Mouse (Mus musculus) liver, embryonic 11.5 days (tissue): ENCODE data around the gene Tcl1b3. TPM values are rescaled to one million over a fixed set of nuclear protein-coding genes. Genes with fewer than 3 reads are reported as not detected.

Experiments used
- ATAC-seq: fragments of 200-750 bp; cut with Nextera tagmentation; replicated peaks from 2 replicates; pipeline ENCODE4 v1.8.0; 2017; ENCODE audit warnings: moderate number of reproducible peaks, mild to moderate bottlenecking, moderate TSS enrichment, moderate library complexity; ENCODE audit not compliant: low FRiP score
- DNase-seq: peaks from one replicate; pipeline ENCODE4 v3.0.0-alpha.2; 2017; ENCODE audit warnings: low spot score
- H3K27ac ChIP-seq: fragments of 300-500 bp; sonication (generic); 2 replicates; pipeline ENCODE4 v1.5.1; 2014; ENCODE audit warnings: mild to moderate bottlenecking, low read depth, low read length, control low read depth
- H3K27me3 ChIP-seq: fragments of 300-500 bp; sonication (generic); replicated peaks from 2 replicates; pipeline ENCODE4 v1.6.1; 2014; ENCODE audit warnings: low read length, mixed read lengths; ENCODE audit not compliant: control insufficient read depth, insufficient read depth
- H3K36me3 ChIP-seq: fragments of 300-500 bp; sonication (generic); 2 replicates; pipeline ENCODE4 v1.6.1; 2014; ENCODE audit warnings: mild to moderate bottlenecking, low read length, moderate library complexity, mixed read lengths; ENCODE audit not compliant: control insufficient read depth, insufficient read depth
- H3K4me1 ChIP-seq: fragments of 300-500 bp; sonication (generic); replicated peaks from 2 replicates; pipeline ENCODE4 v1.6.1; 2014; ENCODE audit warnings: low read length, mixed read lengths; ENCODE audit not compliant: control insufficient read depth, insufficient read depth
- H3K4me2 ChIP-seq: fragments of 300-500 bp; sonication (generic); 2 replicates; pipeline ENCODE4 v1.6.1; 2014; ENCODE audit warnings: mild to moderate bottlenecking, control low read depth, moderate library complexity
- H3K4me3 ChIP-seq: fragments of 300-500 bp; sonication (generic); 2 replicates; pipeline ENCODE4 v1.5.1; 2014; ENCODE audit warnings: low read depth, low read length, control low read depth
- H3K9ac ChIP-seq: fragments of 300-500 bp; sonication (generic); 2 replicates; pipeline ENCODE4 v1.6.1; 2014; ENCODE audit warnings: low read depth, low read length, control low read depth
- H3K9me3 ChIP-seq: fragments of 300-500 bp; sonication (generic); 2 replicates; pipeline ENCODE4 v1.6.1; 2016; ENCODE audit warnings: low read length, inconsistent platforms, mixed read lengths; ENCODE audit not compliant: control insufficient read depth
- WGBS: fragments of 180-500 bp; shearing (Covaris S2); extraction: QIAGEN DNeasy Blood & Tissue Kit; methylation state at CpG from one replicate; pipeline ENCODE4 v1.1.7; 2014; 5-methylcytosine and 5-hydroxymethylcytosine counted together
- polyA plus RNA-seq: library from polyadenylated mRNA; unstranded; fragments of >200 nt; fragmentation: Nextera tagmentation; extraction: Ambion mirVana; gene quantifications from 2 replicates; pipeline ENCODE4 v1.2.1, GENCODE M21; 2014

Gene Tcl1b3
- polyA plus RNA-seq, 1 experiment from 2014 or later = not detected

GRCm38 (mm10) chr12:105217101-105217760, 26.4 kb downstream of the Tcl1b3 start:
- H3K9me3 ChIP-seq = no peaks in the 10 kb centered on the region
- WGBS = 88% methylated on average over 7 of the region's 7 CpGs
- ATAC-seq (no peak), DNase-seq (no peak)
- H3K4me3 ChIP-seq = no peak overlapping the region
- no peaks in the 10 kb centered on the region for H3K27me3 ChIP-seq
- H3K36me3 ChIP-seq = no peaks in the 10 kb centered on the region
- no peaks in the 10 kb centered on the region for H3K4me1 ChIP-seq
- no peak overlapping the region for H3K4me2 ChIP-seq
- no peak overlapping the region for H3K9ac ChIP-seq
- H3K27ac ChIP-seq = no peak overlapping the region

- Histone ChIP-seq H3K9ac (no peak within 1 kb of the TSS), H3K27ac (no peak within 1 kb of the TSS), H3K27me3 (no peaks in the 10 kb centered on the region), H3K4me2 (no peak within 1 kb of the TSS), H3K4me1 (no peaks in the 10 kb centered on the region), H3K9me3 (no peaks in the 10 kb centered on the region), H3K36me3 (no peaks in the 10 kb centered on the region), H3K4me3 (no peak within 1 kb of the TSS)
- no peak for DNase-seq
- WGBS = 79% methylated on average over 22 of the region's 22 CpGs
- ATAC-seq = no peak
Observed at GRCm38 (mm10) chr12:105222601-105223319, 31.9 kb downstream of the Tcl1b3 start, which contains the start of gene Tcl1. TSS of gene Tcl1 (minus strand) at chr12:105222793.

GRCm38 (mm10) chr12:105224621-105225320, 33.9 kb downstream of the Tcl1b3 start:
- H3K27ac ChIP-seq = no peak overlapping the region
- H3K4me3 ChIP-seq = no peak overlapping the region
- ATAC-seq (no peak), DNase-seq (no peak)
- H3K27me3 ChIP-seq = no peaks in the 10 kb centered on the region
- H3K9me3 ChIP-seq = no peaks in the 10 kb centered on the region
- no peaks in the 10 kb centered on the region for H3K4me1 ChIP-seq
- 54% methylated on average over 16 of the region's 16 CpGs for WGBS
- H3K36me3 ChIP-seq = no peaks in the 10 kb centered on the region
- no peak overlapping the region for H3K9ac ChIP-seq
- H3K4me2 ChIP-seq = no peak overlapping the region

GRCm38 (mm10) chr12:105234362-105234761, 43.5 kb downstream of the Tcl1b3 start:
- no peak overlapping the region for H3K4me3 ChIP-seq
- H3K9me3 ChIP-seq = no peaks in the 10 kb centered on the region
- H3K4me1 ChIP-seq = no peaks in the 10 kb centered on the region
- no peaks in the 10 kb centered on the region for H3K36me3 ChIP-seq
- H3K27me3 ChIP-seq = no peaks in the 10 kb centered on the region
- no peak overlapping the region for H3K9ac ChIP-seq
- H3K27ac ChIP-seq = no peak overlapping the region
- no peak overlapping the region for H3K4me2 ChIP-seq
- ATAC-seq = no peak
- no peak for DNase-seq
- 74% methylated on average over 11 of the region's 11 CpGs for WGBS

- H3K27ac ChIP-seq = no peak overlapping the region
- no peak overlapping the region for H3K4me2 ChIP-seq
- H3K27me3 ChIP-seq = no peaks in the 10 kb centered on the region
- H3K4me3 ChIP-seq = no peak overlapping the region
- H3K9me3 ChIP-seq = no peaks in the 10 kb centered on the region
- DNase-seq = no peak
- WGBS = 52% methylated on average over 3 of the region's 3 CpGs
- no peak overlapping the region for H3K9ac ChIP-seq
- no peak for ATAC-seq
- H3K36me3 ChIP-seq = no peaks in the 10 kb centered on the region
- H3K4me1 ChIP-seq = no peaks in the 10 kb centered on the region
Observed at GRCm38 (mm10) chr12:105235091-105235490, 44.2 kb downstream of the Tcl1b3 start.

GRCm38 (mm10) chr12:105239060-105239459, 48.2 kb downstream of the Tcl1b3 start:
- no peak overlapping the region for H3K9ac ChIP-seq
- DNase-seq (no peak), ATAC-seq (no peak)
- no peaks in the 10 kb centered on the region for H3K27me3 ChIP-seq
- no peaks in the 10 kb centered on the region for H3K4me1 ChIP-seq
- no peaks in the 10 kb centered on the region for H3K36me3 ChIP-seq
- H3K9me3 ChIP-seq = no peaks in the 10 kb centered on the region
- no peak overlapping the region for H3K4me3 ChIP-seq
- 82% methylated on average over 9 of the region's 9 CpGs for WGBS
- H3K4me2 ChIP-seq = no peak overlapping the region
- no peak overlapping the region for H3K27ac ChIP-seq

Other genes starting within 250 kb of the Tcl1b3 start
- gene Syne3, start 181.2 kb upstream of the Tcl1b3 start, polyA plus RNA-seq = 1.4 and 1.8 TPM in 2 replicates
- gene Glrx5, start 158.4 kb upstream of the Tcl1b3 start, polyA plus RNA-seq = 610 and 611 TPM in 2 replicates
- not detected in 2 replicates for gene Tcl1b2, start 45.0 kb upstream of the Tcl1b3 start, polyA plus RNA-seq
- gene Tcl1b1, start 31.4 kb upstream of the Tcl1b3 start, polyA plus RNA-seq = not detected in 2 replicates
- not detected in 2 replicates for gene Tcl1b5, start 14.7 kb upstream of the Tcl1b3 start, polyA plus RNA-seq
- gene Tcl1b4, start 10.9 kb downstream of the Tcl1b3 start, polyA plus RNA-seq = not detected in 2 replicates
- gene Tcl1, start 31.8 kb downstream of the Tcl1b3 start, polyA plus RNA-seq = not detected in 2 replicates
- gene Tunar, start 142.8 kb downstream of the Tcl1b3 start, polyA plus RNA-seq = 0.10 and 0.16 TPM in 2 replicates